Mouse (Mus musculus) mammary gland, adult 2 months (tissue): ENCODE results near the gene Gm3259. TPM values are rescaled to one million over a fixed set of nuclear protein-coding genes. Genes with fewer than 3 reads are reported as not detected.

Experiments used
- polyA plus RNA-seq: library from polyadenylated mRNA; depleted of rRNA; stranded (reverse); fragments of >200 nt; gene quantifications from 2 replicates; pipeline ENCODE4 v1.2.3, GENCODE M21; 2012; ENCODE audit warnings: low replicate concordance; rRNA removed

Gm3259 gene
- polyA plus RNA-seq: not detected in 2 replicates

DNA sequence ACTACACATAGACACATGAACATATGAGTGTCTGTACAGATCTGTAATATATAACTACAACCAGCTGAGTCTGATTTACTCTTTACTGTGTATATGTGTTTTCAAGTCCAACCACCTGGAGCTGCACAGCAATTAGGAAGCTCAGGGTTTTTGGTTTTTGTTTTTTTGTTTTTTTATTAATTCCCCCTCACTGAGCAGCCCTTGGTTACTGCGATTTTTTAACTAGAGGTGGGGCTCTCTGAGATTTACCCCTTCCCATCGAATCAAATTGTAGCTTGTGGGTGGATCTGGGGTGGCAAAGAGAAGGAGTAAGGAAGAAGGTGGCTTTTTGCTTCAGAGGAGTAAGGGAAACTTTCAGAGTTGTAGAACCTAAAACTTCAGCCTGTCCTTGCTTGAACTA is at the start of gene Gm3259:
TSS of gene Gm3259 (plus strand) at position 301 of the 400 bp plus-strand sequence.

GRCm38 (mm10) chr5:95272668-95273067 is 33.0 kb upstream of the Gm3259 start, which contains the start of gene Gm10424:
TSS of gene Gm10424 (minus strand) at chr5:95272768.

Other genes starting within 250 kb of the Gm3259 start
- gene Gm7942, start 199.0 kb upstream of the Gm3259 start, polyA plus RNA-seq: not detected in 2 replicates
- not detected in 2 replicates for gene Gm16513, start 123.3 kb upstream of the Gm3259 start, polyA plus RNA-seq
- not detected in 2 replicates for gene Gm10424, start 33.1 kb upstream of the Gm3259 start, polyA plus RNA-seq
- not detected in 2 replicates for gene D5Ertd577e, start 150.9 kb downstream of the Gm3259 start, polyA plus RNA-seq
- gene Gm3286, start 204.8 kb downstream of the Gm3259 start, polyA plus RNA-seq: not detected in 2 replicates